Comparison of ENCODE assay signal across 18 mouse cellular contexts in the genomic region with DNA sequence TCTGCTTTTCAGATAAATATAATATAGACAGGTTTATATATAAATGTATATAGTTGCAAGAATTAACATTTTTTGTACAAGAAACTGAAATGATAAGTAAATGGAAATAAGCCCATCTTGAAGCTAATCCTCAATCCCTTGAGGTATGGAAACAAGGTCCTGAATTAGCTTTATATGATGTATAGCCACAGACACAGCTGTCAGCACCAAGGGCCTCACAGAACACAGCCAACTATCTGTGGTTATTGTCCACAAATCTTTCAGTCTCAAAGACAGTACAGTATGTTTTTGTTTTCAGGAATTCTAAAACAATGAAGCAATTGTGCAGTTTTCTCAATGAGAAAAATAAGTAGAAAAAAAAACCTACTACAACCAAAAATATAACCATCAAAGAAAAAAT.
A peak's percentile ranks its signal among the peaks of the same experiment; 100 is the strongest.
DNase-seq lines count a peak whose midpoint lies in the region; ATAC-seq lines count a peak whose summit lies in the region.
"Had no signal": no experiment of that assay in that cellular context is flagged by ENCODE, and none has a peak within 500 bp of the region (broad histone marks: within the 10 kb centered on the region; RNA-seq: fewer than 3 reads in every experiment).

No protein-coding gene starts in this region.

- DNase-seq in midbrain, embryonic 11.5 days (ENCODE audit: low spot score, missing footprints), result no peak
- peak; percentile 59 for DNase-seq in NIH3T3 (ENCODE audit: low read depth)
- DNase-seq in gastrocnemius, postnatal 4 days (ENCODE audit: low spot score in 2 of 2), result no peak
- no peak for DNase-seq in right cerebral cortex, postnatal 4 days
- DNase-seq: adrenal gland, adult 2 months; adrenal gland, postnatal 10 days; adrenal gland, postnatal 25 days; cerebellum, adult 11-12 months; cerebellum, adult 2 months; cerebellum, adult 9-10 months; cerebellum, postnatal 10 days; cerebellum, postnatal 25 days; forebrain, postnatal 0 days had no signal

- peak; percentile 65 for ATAC-seq in midbrain, embryonic 11.5 days (ENCODE audit: low FRiP score)
- ATAC-seq in midbrain, embryonic 13.5 days, result no peak
- ATAC-seq: forebrain, embryonic 15.5 days; forebrain, postnatal 0 days had no signal

- H3K36me3 ChIP-seq in midbrain, embryonic 11.5 days (ENCODE audit: control insufficient read depth, insufficient read depth, low read length), result no peaks in the 10 kb centered on the region
- H3K36me3 ChIP-seq in midbrain, embryonic 13.5 days, result no peaks in the 10 kb centered on the region
- H3K36me3 ChIP-seq: embryonic facial prominence, embryonic 10.5 days; embryonic facial prominence, embryonic 12.5 days; forebrain, embryonic 15.5 days had no signal

- no peaks in the 10 kb centered on the region for H3K9me3 ChIP-seq in midbrain, embryonic 11.5 days (ENCODE audit: control insufficient read depth, low read length)
- no peaks in the 10 kb centered on the region for H3K9me3 ChIP-seq in midbrain, embryonic 13.5 days
- H3K9me3 ChIP-seq: embryonic facial prominence, embryonic 10.5 days; embryonic facial prominence, embryonic 12.5 days; forebrain, embryonic 13.5 days; forebrain, embryonic 15.5 days had no signal

- H3K27me3 ChIP-seq in midbrain, embryonic 11.5 days (ENCODE audit: control insufficient read depth, insufficient read depth, low read length), result no peaks in the 10 kb centered on the region
- no peaks in the 10 kb centered on the region for H3K27me3 ChIP-seq in midbrain, embryonic 13.5 days
- H3K27me3 ChIP-seq: embryonic facial prominence, embryonic 12.5 days; forebrain, embryonic 13.5 days; forebrain, embryonic 15.5 days had no signal

- H3K4me2 ChIP-seq in midbrain, embryonic 11.5 days, result no peak overlapping the region
- H3K4me2 ChIP-seq in midbrain, embryonic 13.5 days (replicated peaks), result no peak overlapping the region
- H3K4me2 ChIP-seq: embryonic facial prominence, embryonic 12.5 days; forebrain, embryonic 13.5 days; forebrain, embryonic 15.5 days had no signal

- no peaks in the 10 kb centered on the region for H3K4me1 ChIP-seq in midbrain, embryonic 11.5 days (ENCODE audit: control insufficient read depth, insufficient read depth, low read length)
- H3K4me1 ChIP-seq in midbrain, embryonic 13.5 days (replicated peaks), result peaks cover 13% of the 10 kb centered on the region; the same call in 1 of the 2 replicates
- H3K4me1 ChIP-seq: embryonic facial prominence, embryonic 10.5 days; embryonic facial prominence, embryonic 12.5 days had no signal

- no peak overlapping the region for H3K27ac ChIP-seq in midbrain, embryonic 11.5 days (ENCODE audit: low read depth, low read length)
- no peak overlapping the region for H3K27ac ChIP-seq in midbrain, embryonic 13.5 days
- H3K27ac ChIP-seq: embryonic facial prominence, embryonic 10.5 days; embryonic facial prominence, embryonic 12.5 days; forebrain, embryonic 13.5 days; forebrain, embryonic 15.5 days had no signal

- H3K9ac ChIP-seq in midbrain, embryonic 11.5 days (ENCODE audit: low read length), result no peak overlapping the region
- H3K9ac ChIP-seq in midbrain, embryonic 13.5 days (replicated peaks), result no peak overlapping the region
- H3K9ac ChIP-seq: embryonic facial prominence, embryonic 12.5 days; forebrain, embryonic 13.5 days; forebrain, embryonic 15.5 days; forebrain, postnatal 0 days had no signal

- H3K4me3 ChIP-seq in midbrain, embryonic 11.5 days (ENCODE audit: low read depth, low read length), result no peak overlapping the region
- no peak overlapping the region for H3K4me3 ChIP-seq in midbrain, embryonic 13.5 days (replicated peaks)
- H3K4me3 ChIP-seq: embryonic facial prominence, embryonic 10.5 days; embryonic facial prominence, embryonic 12.5 days; forebrain, embryonic 13.5 days; forebrain, embryonic 15.5 days had no signal
